Mouse (Mus musculus): ENCODE measurements around the gene Nars2.

DNA sequence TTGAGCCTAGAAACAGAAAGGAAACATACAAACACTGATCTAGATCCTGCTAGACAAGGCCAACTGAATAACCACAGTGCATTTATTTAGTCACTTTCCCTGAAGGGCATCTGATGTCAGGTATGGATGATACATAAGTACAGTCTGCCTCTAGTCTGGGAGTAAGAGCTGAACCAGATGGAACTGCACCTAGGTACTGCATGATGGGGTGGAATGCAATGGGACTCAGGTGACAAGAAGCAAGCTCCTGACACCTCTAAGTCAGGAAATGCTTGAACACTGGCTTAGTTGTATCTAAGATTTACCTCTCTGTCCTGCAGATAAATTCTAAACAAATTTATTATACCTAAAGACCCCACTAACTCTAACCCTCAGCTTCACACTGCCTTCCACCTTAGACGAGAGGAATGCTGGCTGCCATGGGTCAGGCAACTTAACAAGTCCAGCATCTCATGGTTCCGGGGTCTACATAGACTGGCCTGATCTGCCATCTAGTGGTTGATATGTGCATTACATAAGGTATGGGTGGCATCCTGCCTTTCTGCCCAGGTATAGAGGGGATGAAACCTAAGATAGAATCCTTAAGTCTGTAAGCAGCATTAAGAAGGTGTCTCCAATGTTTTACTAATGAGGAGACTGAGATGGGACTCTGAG is 35.7 kb upstream of the Nars2 start:
- TF ChIP-seq CTCF (IDR thresholded peaks at IDR 0.05; ENCODE audit: low read depth) (peak; percentile 94), EP300 (IDR thresholded peaks at IDR 0.05; ENCODE audit: low read depth) (no peak)

Measured in heart, postnatal 0 days (tissue).